Mouse (Mus musculus) thymus, adult 18-20 months (tissue): ENCODE results near the gene Chst14.

Experiments
- DNase-seq, 2 experiments: peaks; one replicate each; pipeline ENCODE4 v3.0.0; 2022; ENCODE audit warnings: mixed read lengths in 2 of 2

Gene Chst14

GRCm38 (mm10) chr2:118926361-118926997, at the start of gene Chst14:
Chst14 (plus strand) TSS chr2:118926496.
- peak; percentile 56 for DNase-seq

GRCm38 (mm10) chr2:118881019-118881418, 45.3 kb upstream of the Chst14 start:
- DNase-seq: no peak

GRCm38 (mm10) chr2:118881956-118882355, 44.3 kb upstream of the Chst14 start:
- no peak for DNase-seq

- DNase-seq: peak; percentile 62 to 69
Measured at GRCm38 (mm10) chr2:118882840-118883679, 43.2 kb upstream of the Chst14 start.

- no peak for DNase-seq
Measured at GRCm38 (mm10) chr2:118887440-118887839, 38.9 kb upstream of the Chst14 start.

- DNase-seq: no peak
Measured at GRCm38 (mm10) chr2:118887845-118888548, 38.3 kb upstream of the Chst14 start.

GRCm38 (mm10) chr2:118891173-118891572, 35.1 kb upstream of the Chst14 start:
- DNase-seq: no peak

- peak; percentile 58 to 76 for DNase-seq
Measured at GRCm38 (mm10) chr2:118895990-118896913, 30.0 kb upstream of the Chst14 start.

- peak in 1 of 2 experiments; percentile 23 for DNase-seq
Measured at GRCm38 (mm10) chr2:118896914-118897291, 29.4 kb upstream of the Chst14 start.

- no peak for DNase-seq
Measured at GRCm38 (mm10) chr2:118897392-118897791, 28.9 kb upstream of the Chst14 start.

GRCm38 (mm10) chr2:118897808-118898207, 28.5 kb upstream of the Chst14 start:
- no peak for DNase-seq

- no peak for DNase-seq
Measured at GRCm38 (mm10) chr2:118898771-118899170, 27.5 kb upstream of the Chst14 start.

- DNase-seq: no peak
Measured at GRCm38 (mm10) chr2:118899306-118899705, 27.0 kb upstream of the Chst14 start.

GRCm38 (mm10) chr2:118899981-118900825, 26.1 kb upstream of the Chst14 start, which contains the start of gene Bahd1:
Bahd1 (plus strand) TSS chr2:118900377.
- DNase-seq: peak; percentile 18 to 27

GRCm38 (mm10) chr2:118900826-118901140, 25.5 kb upstream of the Chst14 start:
- DNase-seq: no peak

GRCm38 (mm10) chr2:118901175-118902031, 24.9 kb upstream of the Chst14 start:
- DNase-seq: peak; percentile 96 to 97

- DNase-seq: peak; percentile 34 to 35
Measured at GRCm38 (mm10) chr2:118902051-118903025, 24.0 kb upstream of the Chst14 start.

- no peak for DNase-seq
Measured at GRCm38 (mm10) chr2:118903333-118903741, 23.0 kb upstream of the Chst14 start.
